Mouse (Mus musculus) embryonic facial prominence, embryonic 10.5 days (tissue): ENCODE results near the gene Nkx2-5. TPM values are rescaled to one million over a fixed set of nuclear protein-coding genes. Genes with fewer than 3 reads are reported as not detected.

ENCODE experiments used
- DNase-seq: peaks from one replicate; pipeline ENCODE4 v3.0.0-alpha.2; 2017; ENCODE audit warnings: low spot score
- H3K27ac ChIP-seq: fragments of 300-500 bp; sonication (generic); replicated peaks from 2 replicates; pipeline ENCODE4 v1.5.1; 2016; ENCODE audit warnings: mild to moderate bottlenecking
- H3K27me3 ChIP-seq: fragments of 300-500 bp; sonication (generic); replicated peaks from 2 replicates; pipeline ENCODE4 v1.6.1; 2016; ENCODE audit warnings: low read depth, mild to moderate bottlenecking; ENCODE audit not compliant: poor library complexity, severe bottlenecking
- H3K36me3 ChIP-seq: fragments of 300-500 bp; sonication (generic); replicated peaks from 2 replicates; pipeline ENCODE4 v1.6.1; 2016; ENCODE audit warnings: mild to moderate bottlenecking, moderate library complexity
- H3K4me1 ChIP-seq: fragments of 300-500 bp; sonication (generic); 2 replicates; pipeline ENCODE4 v1.6.1; 2016
- H3K4me3 ChIP-seq: fragments of 300-500 bp; sonication (generic); 2 replicates; pipeline ENCODE4 v1.5.1; 2016; ENCODE audit warnings: mild to moderate bottlenecking, moderate library complexity
- H3K9me3 ChIP-seq: fragments of 300-500 bp; sonication (generic); 2 replicates; pipeline ENCODE4 v1.6.1; 2016; ENCODE audit warnings: mild to moderate bottlenecking
- WGBS: fragments of 180-500 bp; shearing (Covaris S2); methylation state at CpG from one replicate; pipeline ENCODE4 v1.1.7; 2016; 5-methylcytosine and 5-hydroxymethylcytosine counted together
- polyA plus RNA-seq: library from polyadenylated mRNA; unstranded; fragments of >200 nt; fragmentation: Nextera tagmentation; extraction: Ambion mirVana; gene quantifications from 2 replicates; pipeline ENCODE4 v1.2.1, GENCODE M21; 2016

The Nkx2-5 gene
- polyA plus RNA-seq, 1 experiment from 2014 or later, result 0.75 TPM

GRCm38 (mm10) chr17:26849106-26849745 lies 4.4 kb upstream of the Nkx2-5 start:
- Histone ChIP-seq H3K27ac (no peak overlapping the region), H3K36me3 (no peaks in the 10 kb centered on the region), H3K4me1 (peaks cover 22% of the 10 kb centered on the region), H3K9me3 (no peaks in the 10 kb centered on the region), H3K4me3 (peak overlapping the region; percentile 42), H3K27me3 (peaks cover 97% of the 10 kb centered on the region)
- DNase-seq, result no peak
- WGBS, result 3% methylated on average over 19 of the region's 19 CpGs

GRCm38 (mm10) chr17:26848236-26848635 lies 3.4 kb upstream of the Nkx2-5 start:
- no peak overlapping the region for H3K27ac ChIP-seq
- 0% methylated on average over 6 of the region's 6 CpGs for WGBS
- no peak for DNase-seq

GRCm38 (mm10) chr17:26847801-26848200 lies 3.0 kb upstream of the Nkx2-5 start:
- DNase-seq, result no peak
- Histone ChIP-seq H3K9me3 (no peaks in the 10 kb centered on the region), H3K27ac (no peak overlapping the region), H3K36me3 (no peaks in the 10 kb centered on the region), H3K4me3 (no peak overlapping the region), H3K4me1 (peaks cover 22% of the 10 kb centered on the region), H3K27me3 (peaks cover 97% of the 10 kb centered on the region)
- 1% methylated on average over 5 of the region's 5 CpGs for WGBS

More at GRCm38 (mm10) chr17:26848236-26848635, 3.4 kb upstream of the Nkx2-5 start:
- Histone ChIP-seq H3K36me3 (no peaks in the 10 kb centered on the region), H3K4me1 (peaks cover 22% of the 10 kb centered on the region), H3K9me3 (no peaks in the 10 kb centered on the region), H3K27me3 (peaks cover 97% of the 10 kb centered on the region), H3K4me3 (no peak overlapping the region)

- Histone ChIP-seq H3K27me3 (peaks cover 97% of the 10 kb centered on the region), H3K4me1 (peaks cover 26% of the 10 kb centered on the region), H3K27ac (no peak overlapping the region), H3K4me3 (no peak overlapping the region), H3K36me3 (no peaks in the 10 kb centered on the region), H3K9me3 (no peaks in the 10 kb centered on the region)
- WGBS, result 6% methylated on average over 8 of the region's 8 CpGs
- peak; percentile 12 for DNase-seq
Observed at GRCm38 (mm10) chr17:26846411-26846810, 1.6 kb upstream of the Nkx2-5 start.

GRCm38 (mm10) chr17:26845149-26846050 lies 591 bp upstream of the Nkx2-5 start:
- DNase-seq, result peak; percentile 30
- Histone ChIP-seq H3K27me3 (peaks cover 97% of the 10 kb centered on the region), H3K27ac (no peak overlapping the region), H3K9me3 (no peaks in the 10 kb centered on the region), H3K4me3 (no peak overlapping the region), H3K36me3 (no peaks in the 10 kb centered on the region), H3K4me1 (peaks cover 25% of the 10 kb centered on the region)
- WGBS, result 4% methylated on average over 14 of the region's 14 CpGs

GRCm38 (mm10) chr17:26844371-26844851 lies 398 bp downstream of the Nkx2-5 start:
- Histone ChIP-seq H3K4me3 (peak overlapping the region; percentile 30; the same call in 1 of the 2 replicates), H3K4me1 (peaks cover 19% of the 10 kb centered on the region), H3K27me3 (peaks cover 97% of the 10 kb centered on the region), H3K36me3 (no peaks in the 10 kb centered on the region), H3K27ac (no peak overlapping the region), H3K9me3 (no peaks in the 10 kb centered on the region)
- WGBS, result under 1% methylated on average over 36 of the region's 36 CpGs
- peak; percentile 62 for DNase-seq

- DNase-seq, result peak; percentile 37
- peaks cover 99% of the 10 kb centered on the region for H3K27me3 ChIP-seq
- H3K4me1 ChIP-seq, result peaks cover 25% of the 10 kb centered on the region
- no peak overlapping the region for H3K4me3 ChIP-seq
- no peak overlapping the region for H3K27ac ChIP-seq
- H3K9me3 ChIP-seq, result no peaks in the 10 kb centered on the region
- WGBS, result 1% methylated on average over 7 of the region's 7 CpGs
- H3K36me3 ChIP-seq, result no peaks in the 10 kb centered on the region
Observed at GRCm38 (mm10) chr17:26843696-26844236, 1.0 kb downstream of the Nkx2-5 start.

- H3K4me1 ChIP-seq, result peaks cover 26% of the 10 kb centered on the region
- no peaks in the 10 kb centered on the region for H3K36me3 ChIP-seq
- H3K27me3 ChIP-seq, result peaks cover 99% of the 10 kb centered on the region
- peak; percentile 31 for DNase-seq
- no peak overlapping the region for H3K4me3 ChIP-seq
- WGBS, result under 1% methylated on average over 14 of the region's 14 CpGs
- no peak overlapping the region for H3K27ac ChIP-seq
- no peaks in the 10 kb centered on the region for H3K9me3 ChIP-seq
Observed at GRCm38 (mm10) chr17:26843229-26843567, 1.6 kb downstream of the Nkx2-5 start.

GRCm38 (mm10) chr17:26842431-26843228 lies 2.2 kb downstream of the Nkx2-5 start:
- Histone ChIP-seq H3K4me3 (no peak overlapping the region), H3K36me3 (no peaks in the 10 kb centered on the region), H3K27ac (no peak overlapping the region), H3K9me3 (no peaks in the 10 kb centered on the region), H3K27me3 (peaks cover 99% of the 10 kb centered on the region), H3K4me1 (peaks cover 26% of the 10 kb centered on the region)
- peak; percentile 28 for DNase-seq
- 2% methylated on average over 9 of the region's 9 CpGs for WGBS

- no peak overlapping the region for H3K4me3 ChIP-seq
- H3K27me3 ChIP-seq, result peaks cover 99% of the 10 kb centered on the region
- H3K27ac ChIP-seq, result no peak overlapping the region
- peak; percentile 32 for DNase-seq
- H3K4me1 ChIP-seq, result peaks cover 26% of the 10 kb centered on the region
- H3K36me3 ChIP-seq, result no peaks in the 10 kb centered on the region
- 2% methylated on average over 5 of the region's 5 CpGs for WGBS
- no peaks in the 10 kb centered on the region for H3K9me3 ChIP-seq
Observed at GRCm38 (mm10) chr17:26841981-26842380, 2.8 kb downstream of the Nkx2-5 start.

GRCm38 (mm10) chr17:26840922-26841731 lies 3.7 kb downstream of the Nkx2-5 start:
- Histone ChIP-seq H3K9me3 (no peaks in the 10 kb centered on the region), H3K4me1 (peaks cover 26% of the 10 kb centered on the region), H3K4me3 (peak overlapping the region; percentile 43), H3K36me3 (no peaks in the 10 kb centered on the region), H3K27ac (0 out of 2 replicates have a peak overlapping the region, but pooled peaks have one; percentile 19), H3K27me3 (peaks cover 100% of the 10 kb centered on the region)
- peak; percentile 59 for DNase-seq
- WGBS, result 1% methylated on average over 48 of the region's 48 CpGs
